Mouse (Mus musculus): Measurements from ENCODE around the gene Plac8. TPM values are rescaled to one million over a fixed set of nuclear protein-coding genes. Genes with fewer than 3 reads are reported as not detected.

The Plac8 gene
- 10 to 100 TPM in 1 of 2 experiments, 1 to 10 TPM in 1; 7.7 to 15.9 TPM for total RNA-seq (2021)
- long read RNA-seq, experiment 1, partial matches to known transcripts, result 0 of 3 reads
- long read RNA-seq, experiment 1, other reads (novel, unspliced or antisense), result 0 of 3 reads
- long read RNA-seq, experiment 2, partial matches to known transcripts, result 0 of 2 reads
- long read RNA-seq, experiment 2, other reads (novel, unspliced or antisense), result 0 of 2 reads

DNA sequence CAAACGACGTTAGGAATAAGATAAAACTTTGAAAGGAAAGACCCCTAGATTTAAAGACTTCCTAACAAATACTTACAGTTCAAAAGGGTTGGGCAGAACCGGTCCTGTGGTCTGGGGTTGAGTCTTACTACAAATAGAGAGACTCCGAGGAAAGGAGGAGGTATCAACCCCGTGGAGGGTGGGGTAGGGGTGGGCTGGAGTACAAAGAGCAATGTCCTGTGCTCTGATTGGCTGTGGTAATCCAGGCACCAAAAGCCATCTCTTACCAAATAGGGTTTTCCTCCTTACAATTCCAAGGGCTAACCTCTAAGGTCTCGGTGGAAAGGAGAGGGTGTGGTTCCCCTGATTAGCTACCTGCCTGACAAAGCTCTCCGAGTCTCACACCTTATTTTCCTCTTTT is at the start of gene Plac8:
Plac8 (minus strand) TSS at position 177 of the 400 bp plus-strand sequence.
- no peak for DNase-seq

DNA sequence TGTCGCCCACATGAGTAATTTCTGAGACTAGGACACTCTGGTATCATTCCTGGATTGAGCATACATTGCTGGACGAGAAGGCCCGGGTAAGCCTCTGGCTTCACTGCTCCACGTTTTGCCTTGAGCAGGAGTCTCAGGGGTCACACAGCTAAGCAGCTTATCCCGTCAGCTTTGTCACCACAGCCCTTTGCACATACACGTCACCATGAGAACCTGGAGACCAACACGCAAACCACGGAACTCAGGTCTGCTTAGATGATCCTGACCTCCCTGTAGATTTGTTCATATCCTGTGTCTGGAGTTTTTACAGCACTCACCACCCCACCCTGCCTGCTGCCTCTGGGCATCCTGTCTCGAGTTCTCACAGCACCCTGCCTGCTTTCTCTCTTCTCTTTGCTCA is 48.9 kb upstream of the Plac8 start:
- no peak for DNase-seq

DNA sequence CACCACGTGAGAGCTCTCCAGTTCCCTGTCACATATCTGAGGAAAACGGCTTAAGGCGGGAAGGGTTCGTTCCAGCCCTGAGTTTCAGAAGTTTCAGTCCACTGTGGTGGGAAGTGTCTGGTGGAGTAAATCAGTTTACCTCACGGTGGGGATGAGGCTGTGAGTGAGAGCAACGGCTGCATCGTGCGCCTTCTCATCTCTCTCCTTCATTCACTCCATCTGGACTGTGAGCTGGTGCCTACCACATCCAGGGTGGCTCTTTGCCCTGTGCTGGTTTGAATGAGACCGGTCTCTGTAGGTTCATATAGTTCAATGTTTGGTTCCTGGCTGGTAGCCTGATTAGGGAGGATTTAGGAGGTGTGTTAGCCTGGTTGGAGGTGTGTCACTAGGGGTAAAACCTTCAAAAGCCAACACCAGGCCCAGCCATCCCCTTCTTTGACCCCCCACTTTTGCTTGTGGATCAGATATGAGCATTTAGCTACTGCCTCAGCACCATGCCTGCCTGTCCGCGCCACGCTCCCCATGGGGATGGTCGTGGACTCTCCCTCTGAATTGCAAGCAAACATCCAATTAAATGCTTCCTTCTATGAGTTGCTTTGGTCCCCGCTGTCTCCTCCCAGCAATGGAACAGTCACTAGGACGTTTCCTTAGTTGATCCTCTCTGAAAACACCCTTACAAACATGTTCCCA is 47.7 kb upstream of the Plac8 start:
- DNase-seq, result no peak

DNA sequence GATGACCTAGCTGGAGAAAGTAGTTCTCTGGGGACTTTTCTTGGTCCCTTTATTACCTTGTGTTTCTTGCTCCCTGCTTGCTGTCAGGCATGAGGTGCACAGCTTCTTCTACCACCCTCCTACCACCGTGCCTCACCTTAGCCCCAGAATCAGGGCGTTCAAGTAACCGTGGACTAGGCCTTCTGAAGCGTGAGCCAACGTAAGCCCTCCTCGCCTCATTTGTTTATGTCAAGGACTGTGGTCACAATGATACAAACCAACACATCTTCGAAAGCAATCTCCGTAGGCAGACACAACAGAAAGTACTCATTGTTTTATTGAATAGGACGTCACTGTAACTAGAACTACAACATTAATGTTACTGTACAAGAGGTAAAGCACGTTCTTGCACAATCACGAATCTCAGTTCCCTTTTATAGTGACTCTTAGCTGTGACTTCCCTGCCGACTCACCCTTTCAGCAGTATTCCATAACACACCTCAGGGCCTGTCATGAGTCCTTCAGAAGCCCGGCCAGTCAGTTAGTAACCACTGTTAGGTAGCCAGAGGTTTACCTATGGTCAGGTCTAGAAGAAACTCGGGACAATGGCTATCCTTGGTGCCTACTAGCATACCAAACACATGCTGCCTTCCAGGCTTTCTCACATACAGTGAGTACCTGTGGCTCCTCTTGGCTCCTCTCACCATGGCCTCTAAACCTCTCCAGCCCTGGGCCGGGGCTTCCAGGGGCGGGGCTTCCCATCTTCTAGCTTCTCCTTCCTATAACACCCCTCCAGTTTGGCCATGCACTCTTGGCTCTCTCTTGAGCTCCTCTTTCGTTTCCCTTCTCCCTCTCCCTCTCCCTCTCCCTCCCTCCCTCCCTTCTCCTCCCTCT is 42.1 kb upstream of the Plac8 start:
- no peak for DNase-seq

DNA sequence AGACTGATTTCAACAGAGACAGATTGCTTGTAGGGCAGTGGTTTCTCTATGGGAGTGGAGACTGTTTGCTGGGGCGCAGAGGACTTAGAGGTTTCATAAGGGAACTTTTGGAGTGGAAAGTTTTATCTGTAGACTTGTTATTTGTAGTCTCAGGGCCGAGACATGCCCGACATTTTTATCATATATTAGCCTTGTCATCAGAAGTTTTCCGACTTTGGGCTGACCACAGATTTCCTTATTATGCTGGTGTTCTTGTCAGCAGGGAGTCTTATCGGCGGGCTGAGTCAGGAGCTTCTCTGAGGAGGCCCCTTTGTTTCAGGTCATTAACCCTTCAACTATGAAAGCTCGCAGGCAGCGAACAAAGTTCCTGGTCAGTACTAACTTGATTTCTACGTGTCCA is 35.8 kb upstream of the Plac8 start:
- DNase-seq, result no peak

DNA sequence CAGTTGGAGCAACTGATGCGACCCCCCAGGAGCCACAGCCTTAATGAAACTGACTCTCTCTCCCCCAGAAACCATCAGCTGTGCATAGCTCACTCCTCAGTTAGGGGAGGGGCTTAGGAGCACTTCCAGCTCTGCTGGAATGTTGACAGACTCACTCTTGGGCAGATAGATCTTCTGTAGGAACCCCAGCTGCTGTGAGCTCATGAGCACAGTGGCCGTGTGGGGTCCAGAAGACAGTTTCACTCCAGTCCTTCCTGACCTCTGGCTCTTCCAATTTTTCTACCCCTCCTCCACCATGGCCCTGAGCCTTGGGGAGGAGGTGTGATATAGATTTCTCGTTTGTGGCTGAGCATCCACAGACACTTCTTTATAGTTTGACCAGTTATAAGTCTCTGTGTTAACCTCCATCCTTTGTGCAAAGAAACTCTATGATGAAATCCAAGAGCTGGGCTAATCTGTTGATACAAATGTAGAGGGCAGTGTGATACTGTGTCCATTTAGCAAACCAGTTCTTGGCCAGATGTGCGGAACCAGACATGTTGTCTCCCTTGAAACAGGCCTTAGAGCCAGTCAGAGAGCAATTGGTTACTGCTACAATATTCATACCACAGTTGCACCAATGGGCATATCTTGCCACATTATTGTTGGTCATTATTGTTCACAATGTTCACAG is 35.2 kb upstream of the Plac8 start:
- no peak for DNase-seq

DNA sequence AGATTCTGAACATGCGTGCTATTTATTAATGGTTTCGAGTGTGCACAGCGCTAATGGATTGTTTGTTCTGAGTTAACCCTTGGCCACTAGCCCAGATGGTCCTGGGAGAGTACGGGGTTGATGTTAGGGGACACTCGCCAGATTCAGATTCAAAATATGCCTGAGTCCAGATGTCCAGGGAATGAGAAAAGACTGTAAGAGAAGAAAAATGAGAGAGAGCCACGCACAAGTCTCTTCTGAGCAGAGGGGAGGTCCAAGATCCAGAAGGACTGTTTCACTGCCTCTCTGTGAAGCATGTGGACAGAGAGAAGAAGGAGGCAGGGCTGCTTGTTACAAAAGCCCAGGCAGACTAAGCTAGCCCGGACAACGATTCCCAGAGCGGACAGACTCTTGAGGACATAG is 33.8 kb upstream of the Plac8 start:
- peak in 1 of 2 experiments; percentile 48 for DNase-seq

DNA sequence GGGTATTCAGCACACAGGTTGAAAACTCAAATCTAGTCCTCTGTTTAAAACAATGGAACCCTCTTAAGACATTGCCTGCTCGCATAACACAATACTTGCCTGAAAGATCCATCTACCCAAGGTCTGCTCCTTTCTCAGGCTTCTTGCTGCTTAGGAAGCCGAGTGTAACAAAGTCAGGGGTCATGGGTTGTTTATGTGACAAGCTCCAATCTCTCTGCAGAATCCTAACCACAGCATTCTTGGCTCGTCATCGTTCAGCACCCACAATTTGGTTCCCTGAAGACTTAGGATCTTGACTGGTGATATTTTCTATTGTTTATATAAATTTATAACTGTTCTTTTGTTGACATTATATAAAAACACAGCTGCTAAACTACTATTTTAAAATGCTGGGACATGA is 32.0 kb upstream of the Plac8 start:
- no peak for DNase-seq

DNA sequence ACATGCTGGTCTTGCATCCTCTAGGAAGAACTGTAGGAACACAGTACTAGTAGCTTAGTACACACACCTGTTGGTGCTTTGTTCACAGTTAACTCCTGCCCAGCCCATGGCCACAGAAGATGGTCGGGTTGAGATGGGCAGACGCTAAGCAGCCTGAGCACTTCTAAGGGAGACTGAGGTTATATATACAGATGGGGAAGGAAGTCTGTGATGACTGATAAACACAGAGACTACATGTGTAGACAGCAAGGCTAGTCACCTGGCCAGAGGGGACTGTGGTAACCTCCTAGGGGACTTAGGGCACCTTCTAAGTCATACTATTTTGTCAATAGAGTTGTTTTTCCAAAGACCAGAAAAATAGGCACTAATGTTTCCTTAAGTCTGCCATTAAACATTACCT is 29.8 kb upstream of the Plac8 start:
- no peak for DNase-seq

DNA sequence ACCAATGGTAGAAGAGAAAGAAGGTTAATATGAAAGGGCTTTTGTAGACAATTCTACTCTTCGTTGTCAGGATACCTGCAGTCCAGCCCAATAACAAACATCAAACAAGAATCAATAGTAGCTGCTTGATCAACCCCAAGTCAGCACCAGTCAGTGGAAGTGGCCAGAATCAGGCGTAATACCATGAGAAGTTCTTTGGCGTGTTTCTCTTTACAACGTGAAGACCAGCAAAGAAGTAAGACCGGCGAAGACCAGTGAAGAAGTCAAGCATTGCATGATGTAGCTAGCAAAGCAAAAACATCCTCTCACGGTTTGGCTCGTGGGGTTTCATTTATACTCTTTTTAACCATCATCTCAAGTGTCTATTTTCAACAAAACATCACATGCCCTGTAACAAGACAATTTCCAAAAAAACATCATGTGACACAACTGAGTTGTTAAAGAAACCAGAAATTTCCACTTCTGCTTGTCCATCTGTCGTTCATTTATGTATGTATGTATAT is 27.0 kb upstream of the Plac8 start:
- no peak for DNase-seq

DNA sequence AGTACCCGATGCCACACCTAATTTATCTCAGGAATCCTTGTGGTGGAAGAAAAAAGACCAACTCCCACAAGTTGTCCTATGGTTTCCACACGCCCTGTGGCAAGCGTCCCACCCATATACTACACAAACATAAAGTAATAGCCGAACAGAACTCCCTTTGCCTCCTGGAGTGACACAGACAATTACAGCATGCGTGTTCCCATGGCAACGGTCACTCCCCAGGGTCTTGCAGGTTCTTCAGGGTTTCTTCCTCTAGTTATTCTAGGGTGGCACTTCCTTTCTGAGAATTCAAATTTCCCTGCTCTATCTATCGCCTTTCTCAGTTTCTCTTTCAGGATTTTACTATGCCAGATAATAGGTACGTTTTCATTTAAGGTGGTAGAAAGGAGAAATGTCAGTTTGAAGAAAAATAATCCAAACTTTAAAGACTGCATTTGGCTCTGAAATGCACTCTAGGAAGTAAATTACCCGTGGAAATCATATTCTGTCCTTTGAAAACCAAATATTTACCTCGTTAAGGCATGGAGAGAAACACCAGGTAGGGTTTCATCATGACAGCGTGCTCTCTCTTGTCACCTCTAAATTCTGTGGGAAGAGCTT is 25.9 kb upstream of the Plac8 start:
- DNase-seq, result no peak

DNA sequence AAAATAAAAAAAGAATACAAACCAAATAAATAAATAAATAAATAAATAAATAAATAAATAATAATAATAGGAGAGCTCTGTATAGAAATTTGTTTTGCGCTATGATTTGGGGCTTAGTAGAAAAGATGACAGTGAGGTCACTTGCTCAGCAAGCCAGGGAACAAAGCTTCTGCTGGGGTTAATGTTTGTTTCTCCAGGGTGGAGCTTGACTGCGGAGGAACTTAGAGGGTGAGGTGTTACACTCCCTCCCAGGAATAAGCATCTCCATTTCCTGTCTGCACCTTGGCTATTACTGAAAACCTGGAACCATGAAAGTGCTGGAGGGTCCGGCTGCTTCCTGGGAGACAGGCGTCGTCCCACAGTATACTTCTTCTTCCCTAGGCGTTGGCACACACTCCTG is 24.0 kb upstream of the Plac8 start:
- DNase-seq, result no peak

DNA sequence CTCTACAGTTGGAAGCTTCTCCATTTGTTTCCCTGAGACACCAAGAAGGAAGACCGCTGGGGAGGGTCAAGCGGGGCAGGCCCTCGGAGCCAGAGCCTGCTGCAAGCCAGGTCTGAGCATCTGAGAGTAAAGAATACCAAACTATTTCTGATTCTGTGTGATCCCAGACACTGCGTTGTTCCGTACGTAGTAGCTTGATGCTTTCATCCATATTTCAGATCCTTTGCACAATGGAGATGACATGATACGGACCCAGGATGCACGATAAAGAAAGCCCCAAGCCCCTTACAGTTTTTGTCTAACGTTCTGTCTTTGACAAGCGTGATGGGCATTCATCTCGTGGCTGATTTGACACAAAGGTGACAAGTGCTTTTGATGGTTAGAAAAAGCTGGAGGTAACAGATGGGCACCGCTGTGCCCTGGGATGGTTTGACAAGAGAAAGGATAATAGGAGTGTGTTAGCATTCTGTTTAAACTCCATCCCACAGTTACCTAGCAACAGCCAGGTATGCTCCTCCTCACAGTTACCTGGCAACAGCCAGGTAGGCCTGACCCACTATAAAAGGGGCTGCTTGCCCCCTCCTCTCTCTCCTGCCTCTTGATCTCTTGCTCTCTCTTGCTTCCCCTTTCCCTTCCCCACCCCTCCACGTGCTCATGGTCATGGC is 22.9 kb upstream of the Plac8 start:
- DNase-seq, result no peak

DNA sequence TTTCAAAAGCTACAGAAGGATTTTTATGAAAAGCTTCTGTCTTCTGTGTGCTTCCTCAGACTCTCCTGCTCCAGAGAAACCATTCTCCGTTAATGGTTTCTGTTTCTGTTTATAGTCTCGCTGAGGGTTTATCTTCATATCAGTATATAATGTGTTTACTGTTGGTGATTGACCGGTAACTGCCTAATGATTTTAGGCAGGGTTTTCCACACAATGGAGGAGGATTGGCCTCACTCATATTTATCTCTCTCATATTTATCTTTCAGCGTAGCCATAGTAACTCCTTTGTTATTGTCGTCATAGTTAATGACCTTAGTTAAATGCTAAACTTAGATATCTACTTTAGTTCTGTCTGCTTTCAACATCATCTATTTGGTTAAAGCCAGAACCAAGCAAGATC is 18.5 kb upstream of the Plac8 start:
- DNase-seq, result no peak

DNA sequence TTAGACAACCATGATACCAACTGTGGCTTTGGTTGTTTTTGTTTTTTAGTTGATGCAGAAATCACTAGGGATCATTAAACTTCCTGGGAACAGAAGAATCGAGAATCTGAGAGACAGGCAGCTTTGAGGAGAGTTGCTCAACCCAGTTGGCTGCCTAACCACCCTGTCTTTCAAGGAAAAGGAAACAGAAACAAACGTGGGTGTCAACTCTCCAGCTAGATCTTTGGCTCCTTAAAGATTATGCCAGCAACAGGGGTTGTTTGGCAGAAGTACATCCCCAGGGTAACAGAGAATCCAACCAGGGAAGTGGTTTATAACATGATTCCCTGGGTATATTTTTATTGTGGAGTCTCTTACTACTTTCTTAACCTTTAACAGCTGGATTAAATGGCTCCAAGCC is 15.6 kb upstream of the Plac8 start:
- no peak for DNase-seq

DNA sequence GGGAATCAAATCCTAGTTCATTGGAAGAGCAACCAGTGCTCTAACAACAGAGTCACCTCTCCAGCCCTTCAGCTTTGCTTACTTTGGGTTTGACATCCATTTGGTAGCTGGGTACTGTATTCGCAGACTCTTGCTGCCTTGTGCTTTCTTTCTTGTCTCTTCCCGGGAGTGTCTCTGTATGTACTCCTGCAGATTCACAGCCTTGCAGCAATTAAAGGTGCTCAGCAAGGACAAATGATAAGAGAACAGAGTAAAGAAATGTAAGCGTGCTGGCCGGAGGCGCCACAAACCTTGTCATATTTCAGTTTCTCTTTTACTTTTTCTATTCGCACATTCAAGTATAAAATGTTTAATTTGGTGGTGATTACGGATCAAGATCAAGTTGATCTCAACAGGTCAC is 15.1 kb upstream of the Plac8 start:
- DNase-seq, result no peak

DNA sequence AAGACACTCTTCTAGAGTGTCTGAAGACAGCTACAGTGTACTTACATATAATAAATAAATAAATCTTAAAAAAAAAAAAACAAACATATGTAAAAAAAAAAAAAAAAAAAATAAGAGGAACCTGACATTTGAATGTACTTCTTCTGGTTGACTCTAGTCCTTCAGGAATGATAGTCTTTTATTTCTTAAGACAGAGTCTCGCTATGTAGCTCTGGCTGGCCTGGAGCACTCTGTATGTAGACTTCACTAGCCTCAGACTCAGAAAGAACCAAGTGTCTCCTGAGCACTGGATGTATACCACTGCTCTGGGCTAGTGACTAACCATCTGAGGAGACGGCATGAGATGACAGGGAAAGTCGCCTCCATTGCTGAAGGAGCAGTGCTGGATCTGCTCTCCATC is 13.6 kb upstream of the Plac8 start:
- DNase-seq, result no peak

DNA sequence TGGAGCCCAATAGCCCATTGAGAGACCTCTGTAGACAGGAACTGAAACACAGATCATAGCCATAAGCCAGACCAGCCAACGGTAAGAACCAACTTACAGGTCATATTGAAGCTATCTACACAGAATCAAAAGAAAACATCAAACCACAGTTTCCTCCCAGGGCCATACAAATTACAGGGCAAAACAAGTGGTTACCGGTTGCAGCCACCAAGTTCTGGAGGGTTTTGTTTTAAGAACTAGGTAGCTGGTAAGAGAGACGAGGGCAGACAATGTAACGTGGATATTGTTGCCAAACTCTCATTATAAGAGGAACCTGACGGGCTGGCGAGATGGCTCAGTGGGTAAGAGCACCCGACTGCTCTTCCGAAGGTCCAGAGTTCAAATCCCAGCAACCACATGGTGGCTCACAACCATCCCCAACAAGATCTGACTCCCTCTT is 13.2 kb upstream of the Plac8 start:
- DNase-seq, result no peak

DNA sequence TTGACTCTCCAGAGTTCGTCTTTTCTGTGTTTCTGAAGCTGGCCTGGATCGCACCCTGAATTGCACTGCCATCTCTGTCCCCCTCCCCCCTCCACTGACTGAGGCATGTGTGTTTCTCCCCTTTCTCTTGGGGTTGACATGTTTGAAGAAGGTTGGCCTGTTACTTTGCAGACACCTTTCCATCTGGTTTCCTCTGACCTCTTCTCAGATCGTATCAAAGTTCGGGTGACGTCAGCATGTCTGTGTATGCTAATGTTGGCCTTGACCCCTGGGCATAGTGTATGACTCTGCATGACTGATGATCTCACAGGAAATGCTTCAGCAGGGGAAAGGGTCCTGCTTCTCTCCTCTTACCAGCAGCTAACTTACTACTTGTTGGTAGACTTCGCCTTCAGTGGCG is 11.0 kb upstream of the Plac8 start:
- no peak for DNase-seq

DNA sequence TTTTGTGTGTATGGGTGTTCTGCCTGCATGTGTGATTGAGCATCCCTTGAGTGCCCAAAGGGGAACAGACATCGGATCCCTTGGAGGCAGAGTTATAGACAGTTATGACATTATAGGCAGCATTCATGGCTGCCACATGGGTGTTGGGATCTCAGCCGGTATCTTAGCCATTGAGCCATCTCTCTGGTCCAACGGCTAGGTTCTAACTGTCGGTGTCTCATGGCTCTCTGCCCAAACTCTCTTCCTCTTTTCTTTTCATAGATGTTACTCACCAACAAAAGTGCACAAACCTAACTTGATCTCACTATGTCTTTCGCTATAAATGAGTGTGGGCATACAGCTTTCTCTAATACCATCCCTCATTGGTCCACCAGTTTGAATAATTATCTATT is 10.4 kb upstream of the Plac8 start:
- no peak for DNase-seq

DNA sequence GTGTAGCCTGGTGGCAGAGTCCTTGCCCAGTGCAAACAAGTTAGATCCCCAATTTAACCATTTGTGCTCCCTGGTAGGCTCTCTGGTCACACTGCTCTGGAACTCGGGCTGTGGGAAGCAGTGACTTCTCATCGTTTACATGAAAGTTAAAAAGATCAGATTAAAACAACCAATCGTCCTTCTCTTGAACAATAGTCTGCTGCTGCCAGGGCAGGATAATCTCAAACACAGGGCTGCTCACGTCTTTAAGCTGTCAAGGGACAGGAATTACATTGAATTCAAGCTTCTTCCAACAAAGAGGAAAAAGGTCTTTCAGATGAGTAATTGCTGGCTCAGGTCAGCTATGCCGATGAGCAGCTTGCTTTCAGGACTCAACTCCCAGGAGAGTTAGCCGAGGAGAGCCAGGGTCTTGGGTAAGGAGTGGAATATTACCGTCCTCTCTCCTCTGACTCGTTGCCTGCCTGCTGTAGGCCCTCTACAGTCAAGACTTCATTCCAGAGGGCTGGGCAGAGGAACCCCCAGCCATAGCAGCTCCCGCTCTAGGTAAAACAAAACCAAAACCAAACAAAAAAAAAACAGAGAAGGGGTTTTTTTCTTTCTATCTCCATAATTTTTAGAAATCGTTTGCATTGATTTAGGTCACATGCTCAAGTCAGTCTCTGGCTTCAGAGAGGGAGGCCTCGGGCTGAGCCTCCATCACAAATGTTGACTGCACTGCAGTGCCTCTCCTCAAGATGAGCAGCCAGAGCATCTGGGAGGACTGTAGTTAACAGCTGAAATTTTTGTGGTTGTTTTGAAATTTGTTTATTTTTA is 9.8 kb upstream of the Plac8 start:
- DNase-seq, result no peak

Measured in adrenal gland, postnatal 36 days (tissue).